Mouse (Mus musculus) forebrain, postnatal 0 days (tissue): ENCODE measurements at regions not wholly inside any gene's neighbourhood (a gene's known extent, or its start where the extent isn't known, plus 50 kb on each side); places are given as distances from the start of the nearest gene placed in this dataset.

Experiments used
- ATAC-seq: fragments of 200-750 bp; cut with Nextera tagmentation; 2 replicates; pipeline ENCODE4 v1.8.0; 2017; ENCODE audit warnings: mild to moderate bottlenecking, moderate library complexity
- DNase-seq: peaks from one replicate; pipeline ENCODE4 v3.0.0-alpha.2; 2015
- H3K27ac ChIP-seq: fragments of 300-500 bp; sonication (generic); 2 replicates; pipeline ENCODE4 v1.5.1; 2014; ENCODE audit warnings: low read depth, mild to moderate bottlenecking, antibody characterized with exemption, low read length, moderate library complexity, mixed read lengths
- H3K27me3 ChIP-seq: fragments of 300-500 bp; sonication (generic); 2 replicates; pipeline ENCODE4 v1.6.1; 2014; ENCODE audit warnings: mild to moderate bottlenecking, low read length, mixed read lengths; ENCODE audit not compliant: insufficient read depth
- H3K36me3 ChIP-seq: fragments of 300-500 bp; sonication (generic); 2 replicates; pipeline ENCODE4 v1.6.1; 2014; ENCODE audit warnings: mild to moderate bottlenecking, moderate library complexity; ENCODE audit not compliant: insufficient read depth
- H3K4me1 ChIP-seq: fragments of 300-500 bp; sonication (generic); 2 replicates; pipeline ENCODE4 v1.6.1; 2014; ENCODE audit warnings: antibody characterized with exemption; ENCODE audit not compliant: insufficient read depth
- H3K4me2 ChIP-seq: fragments of 300-500 bp; sonication (generic); 2 replicates; pipeline ENCODE4 v1.6.1; 2014; ENCODE audit warnings: low read depth, mild to moderate bottlenecking, moderate library complexity
- H3K4me3 ChIP-seq: fragments of 300-500 bp; sonication (generic); 2 replicates; pipeline ENCODE4 v1.5.1; 2014; ENCODE audit warnings: low read depth, low read length, mixed read lengths
- H3K9ac ChIP-seq: fragments of 300-500 bp; sonication (generic); 2 replicates; pipeline ENCODE4 v1.6.1; 2014; ENCODE audit warnings: mild to moderate bottlenecking
- H3K9me3 ChIP-seq: fragments of 300-500 bp; sonication (generic); 2 replicates; pipeline ENCODE4 v1.6.1; 2016; ENCODE audit warnings: low read length
- CTCF ChIP-seq: sonication (generic); IDR thresholded peaks from 2 replicates; pipeline ENCODE4 v1.5.1; 2016; ENCODE audit warnings: antibody characterized with exemption, control low read depth, low read depth
- WGBS: fragments of 180-500 bp; shearing (Covaris S2); extraction: QIAGEN DNeasy Blood & Tissue Kit; methylation state at CpG from one replicate; pipeline ENCODE4 v1.1.7; 2014; 5-methylcytosine and 5-hydroxymethylcytosine counted together

DNA sequence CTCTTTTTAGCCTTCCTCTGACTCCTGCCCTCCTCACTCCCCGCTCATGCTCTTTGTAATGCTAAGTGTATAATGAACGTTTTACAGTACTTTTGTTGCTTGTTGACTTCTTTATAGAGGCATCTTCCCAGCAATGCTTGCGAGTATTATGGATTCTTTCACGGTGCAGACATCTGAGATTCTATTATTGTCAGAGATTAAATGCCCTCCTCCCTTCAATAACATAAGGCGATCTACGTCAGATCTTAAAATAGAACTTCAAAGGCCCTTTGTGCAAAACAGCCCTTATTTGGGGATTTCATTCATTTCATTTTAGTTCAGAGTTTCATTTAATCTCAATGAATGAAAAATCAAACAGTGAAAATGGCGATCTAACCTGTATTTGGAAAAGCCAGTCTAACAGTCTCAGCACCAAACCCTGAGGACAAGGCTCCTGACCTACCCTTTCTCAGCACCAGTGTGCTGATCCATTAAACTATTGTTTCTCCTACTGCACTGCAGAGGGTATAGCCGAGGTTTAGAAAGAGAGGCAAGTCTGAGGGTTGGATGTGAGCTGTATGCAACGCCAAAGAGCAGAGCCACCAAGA is 257.3 kb upstream of the Atp10a start:
- Histone ChIP-seq H3K27me3 (no peaks in the 10 kb centered on the region), H3K27ac (peak overlapping the region; percentile 98), H3K4me1 (peaks cover 8% of the 10 kb centered on the region), H3K9ac (peak overlapping the region; percentile 74), H3K36me3 (no peaks in the 10 kb centered on the region), H3K4me2 (peak overlapping the region; percentile 51), H3K9me3 (no peaks in the 10 kb centered on the region), H3K4me3 (peak overlapping the region; percentile 47)
- under 1% methylated on average over 9 of the region's 9 CpGs for WGBS
- no peak for DNase-seq
- no peak for TF ChIP-seq CTCF
- peak; percentile 52 for ATAC-seq

DNA sequence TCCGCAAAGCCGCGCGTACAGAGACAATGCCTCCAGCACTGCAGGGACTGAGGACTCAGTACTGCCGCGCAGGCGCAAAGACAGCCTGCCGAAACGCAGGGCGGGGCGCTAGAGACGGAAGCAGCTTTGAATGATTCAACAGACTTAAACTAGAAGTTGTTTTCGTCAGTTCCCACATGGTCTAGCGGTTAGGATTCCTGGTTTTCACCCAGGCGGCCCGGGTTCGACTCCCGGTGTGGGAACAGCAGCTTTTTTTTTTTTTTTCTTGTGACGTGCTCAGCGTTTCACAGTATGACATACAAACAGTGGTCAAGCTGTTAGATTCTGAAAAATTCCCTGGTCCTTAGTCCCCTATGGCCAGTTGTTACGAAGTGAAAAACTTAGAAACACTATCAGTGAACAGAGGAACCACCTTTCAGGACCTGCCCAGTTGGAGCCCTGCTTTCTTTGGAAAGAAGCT is 256.8 kb upstream of the Atp10a start:
- ATAC-seq (peak; percentile 98), DNase-seq (peak; percentile 100)
- peaks cover 8% of the 10 kb centered on the region for H3K4me1 ChIP-seq
- peak overlapping the region; percentile 47 for H3K4me3 ChIP-seq
- H3K36me3 ChIP-seq: no peaks in the 10 kb centered on the region
- under 1% methylated on average over 21 of the region's 21 CpGs for WGBS
- H3K27me3 ChIP-seq: no peaks in the 10 kb centered on the region
- peak overlapping the region; percentile 74 for H3K9ac ChIP-seq
- H3K27ac ChIP-seq: peak overlapping the region; percentile 98
- TF ChIP-seq CTCF: peak; percentile 45; the same call in 1 of the 2 replicates
- no peaks in the 10 kb centered on the region for H3K9me3 ChIP-seq
- peak overlapping the region; percentile 51 for H3K4me2 ChIP-seq

DNA sequence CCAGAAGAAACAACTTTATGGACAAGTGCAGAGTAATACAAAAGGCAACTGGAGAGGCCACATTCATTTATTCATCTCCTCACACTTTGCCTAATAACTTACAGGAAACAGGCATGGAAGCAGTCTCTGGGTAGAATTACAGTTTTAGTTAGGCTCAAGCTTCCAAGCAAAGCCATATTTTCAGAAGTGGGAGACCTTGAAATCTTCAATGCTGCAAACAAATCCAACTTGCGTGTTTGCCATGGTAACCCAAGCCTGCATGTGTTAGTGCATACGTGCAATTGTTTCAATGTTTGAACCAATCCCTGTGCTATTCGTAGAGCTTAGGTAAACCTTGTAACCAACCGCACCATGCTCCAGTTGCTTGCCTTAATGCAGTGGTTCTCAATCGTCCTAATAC is 256.3 kb upstream of the Atp10a start:
- no peaks in the 10 kb centered on the region for H3K9me3 ChIP-seq
- no peaks in the 10 kb centered on the region for H3K36me3 ChIP-seq
- peak overlapping the region; percentile 51 for H3K4me2 ChIP-seq
- ATAC-seq (peak; percentile 26), DNase-seq (no peak)
- WGBS: 19% methylated on average over 5 of the region's 5 CpGs
- H3K27ac ChIP-seq: peak overlapping the region; percentile 54
- H3K4me1 ChIP-seq: peaks cover 8% of the 10 kb centered on the region
- TF ChIP-seq CTCF: no peak
- no peaks in the 10 kb centered on the region for H3K27me3 ChIP-seq
- H3K9ac ChIP-seq: peak overlapping the region; percentile 45
- peak overlapping the region; percentile 47 for H3K4me3 ChIP-seq

DNA sequence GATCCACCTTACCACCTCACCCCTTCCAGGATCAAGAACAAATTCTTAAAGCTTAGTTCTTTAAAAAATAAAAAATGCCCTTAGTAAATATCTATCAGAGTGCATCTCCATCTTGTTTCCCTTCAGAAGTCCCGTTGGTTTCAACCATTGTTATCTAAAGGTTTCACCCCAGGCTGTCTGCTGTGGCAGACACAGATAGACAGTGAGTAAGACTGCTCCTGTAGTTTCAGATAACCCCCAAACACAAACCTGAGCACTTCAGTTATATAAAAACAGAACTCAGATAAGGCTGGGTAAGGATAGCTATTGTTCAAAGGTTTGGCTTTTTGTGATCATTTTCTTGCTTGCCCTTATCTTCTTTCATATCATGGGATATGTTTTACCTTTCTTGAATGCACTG is 255.4 kb upstream of the Atp10a start:
- Histone ChIP-seq H3K4me3 (no peak overlapping the region), H3K9ac (no peak overlapping the region), H3K36me3 (no peaks in the 10 kb centered on the region), H3K4me2 (no peak overlapping the region), H3K27me3 (no peaks in the 10 kb centered on the region), H3K27ac (no peak overlapping the region), H3K4me1 (peaks cover 8% of the 10 kb centered on the region), H3K9me3 (no peaks in the 10 kb centered on the region)
- DNase-seq (no peak), ATAC-seq (no peak)
- TF ChIP-seq CTCF: no peak
- WGBS: 80% methylated on average over 1 of the region's 1 CpGs

DNA sequence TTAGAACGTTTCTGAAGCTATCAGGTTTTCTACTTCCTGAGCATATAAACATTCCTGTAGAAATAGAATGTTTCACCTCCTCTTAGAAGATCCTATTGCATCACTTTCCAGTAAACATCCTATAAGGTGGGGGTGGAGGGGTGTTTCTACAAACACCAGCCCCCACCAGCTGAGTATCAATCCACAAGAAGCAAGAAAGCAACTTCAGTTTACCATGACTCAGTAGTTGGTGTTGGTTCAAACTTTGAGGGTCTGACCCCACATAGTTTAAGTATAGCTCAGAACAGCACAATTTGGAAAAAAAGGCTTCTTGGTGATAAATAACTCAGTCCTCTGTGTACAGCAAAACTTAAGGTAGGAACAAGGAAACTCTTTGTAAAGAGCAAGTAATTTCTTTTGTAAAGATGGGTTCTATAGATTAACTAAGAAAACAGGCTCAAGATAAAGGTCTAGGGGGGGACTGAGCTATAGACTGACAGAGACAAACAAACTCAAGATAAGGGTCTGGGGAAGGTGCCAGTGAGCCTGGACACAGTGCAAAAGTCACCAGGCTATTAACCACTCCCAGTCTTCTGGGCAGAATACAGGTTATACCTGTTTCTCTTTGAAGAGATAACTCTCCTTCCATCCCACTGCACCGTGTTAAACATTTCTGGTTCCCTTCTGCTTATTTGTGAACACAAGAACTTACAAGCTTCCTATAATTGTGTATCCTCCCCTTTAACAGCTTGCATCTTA is 218.9 kb upstream of the Atp10a start:
- H3K36me3 ChIP-seq: no peaks in the 10 kb centered on the region
- 75% methylated on average over 2 of the region's 2 CpGs for WGBS
- DNase-seq: no peak
- no peak overlapping the region for H3K9ac ChIP-seq
- no peaks in the 10 kb centered on the region for H3K27me3 ChIP-seq
- no peaks in the 10 kb centered on the region for H3K9me3 ChIP-seq
- ATAC-seq: no peak
- H3K4me3 ChIP-seq: no peak overlapping the region
- no peak overlapping the region for H3K27ac ChIP-seq
- H3K4me1 ChIP-seq: no peaks in the 10 kb centered on the region
- no peak for TF ChIP-seq CTCF
- H3K4me2 ChIP-seq: no peak overlapping the region

DNA sequence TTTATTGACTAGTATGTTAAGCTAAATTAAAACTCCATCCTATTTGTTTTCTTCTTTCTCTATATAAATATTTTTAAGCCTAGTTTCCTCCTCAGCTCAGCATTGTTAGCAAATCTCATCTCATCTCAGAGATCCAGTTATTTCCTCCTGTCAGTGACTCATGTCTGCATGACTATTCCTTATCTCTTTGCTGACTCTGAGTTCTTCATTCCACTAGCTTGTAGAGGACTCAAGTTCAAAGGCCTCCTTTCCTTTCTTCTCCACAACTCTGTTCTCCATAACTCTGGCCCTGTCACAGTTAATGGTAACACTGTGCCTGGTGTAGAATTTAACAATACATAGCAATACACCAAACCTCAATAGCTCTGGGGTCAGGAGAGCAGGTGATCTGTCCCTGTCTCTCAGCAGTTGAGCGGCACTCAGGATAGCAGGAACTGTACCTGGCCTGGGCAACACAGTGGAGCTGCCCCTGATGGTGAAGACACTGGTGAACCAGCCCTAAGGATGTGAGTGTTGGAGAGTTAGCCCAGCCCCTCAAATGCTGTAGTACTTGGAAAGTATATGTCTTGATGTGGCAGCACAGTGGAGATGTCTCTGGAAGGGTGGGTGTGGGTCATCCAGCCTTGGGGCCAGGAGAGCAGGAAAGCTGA is 213.3 kb upstream of the Atp10a start:
- Histone ChIP-seq H3K9ac (no peak overlapping the region), H3K27me3 (no peaks in the 10 kb centered on the region), H3K27ac (no peak overlapping the region), H3K4me3 (no peak overlapping the region), H3K4me2 (no peak overlapping the region), H3K36me3 (no peaks in the 10 kb centered on the region), H3K9me3 (no peaks in the 10 kb centered on the region), H3K4me1 (no peaks in the 10 kb centered on the region)
- TF ChIP-seq CTCF: no peak
- WGBS: 95% methylated on average over 1 of the region's 1 CpGs
- DNase-seq (no peak), ATAC-seq (no peak)

DNA sequence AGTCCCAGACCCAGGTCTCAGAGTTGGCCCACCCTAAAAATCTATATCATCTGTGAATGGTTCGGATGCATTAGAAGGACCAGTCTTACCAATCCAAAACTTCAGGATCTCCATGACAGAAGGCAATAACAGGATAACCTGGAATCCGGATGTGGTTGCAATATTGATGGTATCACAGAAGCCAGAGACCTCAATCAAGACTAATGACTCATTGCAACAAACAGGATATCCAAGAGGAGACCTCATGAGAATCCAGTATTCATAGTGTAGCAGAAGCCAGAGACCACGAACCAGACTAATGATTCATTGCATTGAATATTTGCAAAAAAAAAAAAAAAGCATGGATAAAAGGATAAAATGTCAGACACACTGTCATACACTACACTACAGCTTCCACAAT is 212.7 kb upstream of the Atp10a start:
- no peaks in the 10 kb centered on the region for H3K4me1 ChIP-seq
- no peaks in the 10 kb centered on the region for H3K27me3 ChIP-seq
- no peak for DNase-seq
- ATAC-seq: no peak
- no peak for TF ChIP-seq CTCF
- WGBS: 85% methylated on average over 3 of the region's 3 CpGs
- no peak overlapping the region for H3K9ac ChIP-seq
- H3K9me3 ChIP-seq: no peaks in the 10 kb centered on the region
- no peak overlapping the region for H3K4me3 ChIP-seq
- no peak overlapping the region for H3K4me2 ChIP-seq
- H3K27ac ChIP-seq: no peak overlapping the region
- H3K36me3 ChIP-seq: no peaks in the 10 kb centered on the region
